Mouse (Mus musculus) megakaryocyte, adult 5-6 weeks (primary cell): ENCODE data around the gene Tmem236. TPM values are rescaled to one million over a fixed set of nuclear protein-coding genes. Genes with fewer than 3 reads are reported as not detected.

Experiments
- ATAC-seq: 2 replicates; pipeline ENCODE4 v1.8.0; 2016; ENCODE audit warnings: mild to moderate bottlenecking, inconsistent platforms; ENCODE audit not compliant: poor library complexity, severe bottlenecking
- total RNA-seq, 2 experiments: library from RNA; stranded (forward) in 1 of 2; stranded (reverse) in 1 of 2; fragments of 153-499, 151-499 nt in 1 of 2; fragments of 221-1000, 200-1000 nt in 1 of 2; gene quantifications; 2 replicates each; pipeline versions ENCODE4 v1.2.3 to v1.2.4; 2015 to 2017

Gene Tmem236
- total RNA-seq, 2 experiments from 2014 or later, result 0.59 to 1.0 TPM

GRCm38 (mm10) chr2:14190684-14191083 is 16.4 kb downstream of the Tmem236 start:
- ATAC-seq, result no peak

GRCm38 (mm10) chr2:14191601-14192000 is 17.3 kb downstream of the Tmem236 start:
- ATAC-seq, result 0 out of 2 replicates have a peak, but pooled peaks have one; percentile 16

GRCm38 (mm10) chr2:14192046-14192445 is 17.7 kb downstream of the Tmem236 start:
- ATAC-seq, result peak; percentile 98

- ATAC-seq, result 0 out of 2 replicates have a peak, but pooled peaks have one; percentile 40
These were observed 24.1 kb downstream of the Tmem236 start for GRCm38 (mm10) chr2:14198325-14198903.

GRCm38 (mm10) chr2:14199621-14200020 is 25.3 kb downstream of the Tmem236 start:
- no peak for ATAC-seq

- ATAC-seq, result peak; percentile 31; the same call in 1 of the 2 replicates
These were observed 26.6 kb downstream of the Tmem236 start for GRCm38 (mm10) chr2:14200879-14201445.

- peak; percentile 51 for ATAC-seq
These were observed 30.0 kb downstream of the Tmem236 start for GRCm38 (mm10) chr2:14204308-14204707.

- ATAC-seq, result peak; percentile 87
These were observed 32.5 kb downstream of the Tmem236 start for GRCm38 (mm10) chr2:14206798-14207197.

- ATAC-seq, result no peak
These were observed 36.4 kb downstream of the Tmem236 start for GRCm38 (mm10) chr2:14210731-14211130.

- no peak for ATAC-seq
These were observed 37.3 kb downstream of the Tmem236 start for GRCm38 (mm10) chr2:14211606-14212005.

- no peak for ATAC-seq
These were observed 40.4 kb downstream of the Tmem236 start for GRCm38 (mm10) chr2:14214764-14215163.

GRCm38 (mm10) chr2:14216653-14217052 is 42.3 kb downstream of the Tmem236 start:
- ATAC-seq, result no peak

- ATAC-seq, result no peak
These were observed 43.8 kb downstream of the Tmem236 start for GRCm38 (mm10) chr2:14218126-14218525.

- peak; percentile 63 for ATAC-seq
These were observed 50.1 kb downstream of the Tmem236 start for GRCm38 (mm10) chr2:14224387-14224786.

- peak; percentile 69 for ATAC-seq
These were observed 54.2 kb downstream of the Tmem236 start for GRCm38 (mm10) chr2:14228495-14228894.

GRCm38 (mm10) chr2:14229149-14229548 is 54.8 kb downstream of the Tmem236 start, which contains the start of gene Mrc1:
Gene Mrc1 (plus strand): TSS chr2:14229392.
- peak; percentile 36 for ATAC-seq

GRCm38 (mm10) chr2:14229979-14230378 is 55.7 kb downstream of the Tmem236 start:
- no peak for ATAC-seq

- ATAC-seq, result no peak
These were observed 58.6 kb downstream of the Tmem236 start for GRCm38 (mm10) chr2:14232897-14233296.

GRCm38 (mm10) chr2:14233983-14234382 is 59.7 kb downstream of the Tmem236 start:
- peak; percentile 77 for ATAC-seq

GRCm38 (mm10) chr2:14235319-14235718 is 61.0 kb downstream of the Tmem236 start:
- ATAC-seq, result no peak

- no peak for ATAC-seq
These were observed 62.6 kb downstream of the Tmem236 start for GRCm38 (mm10) chr2:14236920-14237319.

- no peak for ATAC-seq
These were observed 63.4 kb downstream of the Tmem236 start for GRCm38 (mm10) chr2:14237723-14238122.
